Mouse (Mus musculus) limb, embryonic 10.5 days (tissue): ENCODE measurements at regions not wholly inside any gene's neighbourhood (a gene's known extent, or its start where the extent isn't known, plus 50 kb on each side); places are given as distances from the start of the nearest gene placed in this dataset.
"Not testable (repeated sequence)": the region's sequence is repeated elsewhere in the genome, so short reads cannot be mapped to it uniquely, and the experiment has no call there.

Experiments used
- DNase-seq: peaks from one replicate; pipeline ENCODE4 v3.0.0-alpha.2; 2017; ENCODE audit warnings: low spot score
- H3K27ac ChIP-seq: fragments of 300-500 bp; sonication (generic); 2 replicates; pipeline ENCODE4 v1.5.1; 2016; ENCODE audit warnings: mild to moderate bottlenecking
- H3K27me3 ChIP-seq: fragments of 300-500 bp; sonication (generic); 2 replicates; pipeline ENCODE4 v1.6.1; 2016; ENCODE audit warnings: low read depth, mild to moderate bottlenecking; ENCODE audit not compliant: poor library complexity, severe bottlenecking
- H3K36me3 ChIP-seq: fragments of 300-500 bp; sonication (generic); 2 replicates; pipeline ENCODE4 v1.6.1; 2016; ENCODE audit warnings: mild to moderate bottlenecking, moderate library complexity
- H3K4me1 ChIP-seq: fragments of 300-500 bp; sonication (generic); 2 replicates; pipeline ENCODE4 v1.6.1; 2016
- H3K4me3 ChIP-seq: fragments of 300-500 bp; sonication (generic); 2 replicates; pipeline ENCODE4 v1.5.1; 2016; ENCODE audit warnings: mild to moderate bottlenecking, moderate library complexity
- H3K9me3 ChIP-seq: fragments of 300-500 bp; sonication (generic); replicated peaks from 2 replicates; pipeline ENCODE4 v1.6.1; 2016; ENCODE audit warnings: mild to moderate bottlenecking
- WGBS: fragments of 180-500 bp; shearing (Covaris S2); methylation state at CpG from one replicate; pipeline ENCODE4 v1.1.7; 2016; 5-methylcytosine and 5-hydroxymethylcytosine counted together

DNA sequence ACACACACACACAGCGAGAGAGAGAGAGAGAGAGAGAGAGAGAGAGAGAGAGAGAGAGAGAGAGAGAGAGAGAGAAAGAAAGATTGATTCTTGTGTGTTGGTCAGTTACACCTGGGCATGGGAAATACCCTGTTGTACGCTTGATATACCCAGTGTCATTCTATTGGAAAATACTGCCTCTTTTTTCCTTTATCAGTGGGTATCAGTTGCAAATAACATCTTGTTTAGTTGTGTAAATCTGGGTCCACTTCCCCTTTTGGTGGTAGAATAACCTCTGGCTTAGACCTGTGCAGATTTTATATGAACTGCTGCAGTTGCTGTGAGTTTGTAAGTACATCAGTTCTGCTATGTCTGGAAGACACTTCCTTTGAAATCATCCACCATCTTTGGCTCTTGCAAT is 373.4 kb upstream of the Ccdc54 start:
- Histone ChIP-seq H3K27me3 (no peaks in the 10 kb centered on the region), H3K27ac (no peak overlapping the region), H3K4me3 (no peak overlapping the region), H3K36me3 (no peaks in the 10 kb centered on the region), H3K4me1 (no peaks in the 10 kb centered on the region), H3K9me3 (no peaks in the 10 kb centered on the region)
- WGBS = 90% methylated on average over 2 of the region's 2 CpGs
- no peak for DNase-seq

GRCm38 (mm10) chr16:50944091-50944490 is 353.1 kb upstream of the Ccdc54 start:
- 83% methylated on average over 4 of the region's 4 CpGs for WGBS
- Histone ChIP-seq H3K4me3 (no peak overlapping the region), H3K27ac (no peak overlapping the region), H3K36me3 (no peaks in the 10 kb centered on the region), H3K4me1 (no peaks in the 10 kb centered on the region), H3K9me3 (no peaks in the 10 kb centered on the region), H3K27me3 (no peaks in the 10 kb centered on the region)
- DNase-seq = no peak

DNA sequence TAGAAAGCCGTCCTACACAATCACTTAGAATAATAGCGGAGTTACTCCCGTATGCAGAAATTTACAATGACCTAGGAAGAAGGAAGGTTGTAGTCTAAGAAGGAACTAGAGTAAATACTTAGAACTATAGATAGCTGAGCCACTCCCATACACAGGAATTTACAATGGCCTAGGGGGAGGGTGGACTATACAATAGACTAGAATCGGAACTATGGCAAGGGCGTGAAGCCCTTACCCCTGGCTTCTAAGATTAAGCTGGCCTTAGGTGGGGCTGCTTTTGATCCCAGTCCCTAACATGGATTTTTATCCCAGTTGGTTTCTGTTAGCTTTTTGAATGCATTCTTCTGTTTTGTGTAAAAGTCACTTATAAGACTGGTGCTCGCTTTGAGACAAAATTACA is 352.6 kb upstream of the Ccdc54 start:
- not testable (repeated sequence) for H3K9me3 ChIP-seq, H3K27me3 ChIP-seq, H3K36me3 ChIP-seq, DNase-seq, H3K27ac ChIP-seq, H3K4me1 ChIP-seq, H3K4me3 ChIP-seq
- WGBS = 94% methylated on average over 6 of the region's 6 CpGs

DNA sequence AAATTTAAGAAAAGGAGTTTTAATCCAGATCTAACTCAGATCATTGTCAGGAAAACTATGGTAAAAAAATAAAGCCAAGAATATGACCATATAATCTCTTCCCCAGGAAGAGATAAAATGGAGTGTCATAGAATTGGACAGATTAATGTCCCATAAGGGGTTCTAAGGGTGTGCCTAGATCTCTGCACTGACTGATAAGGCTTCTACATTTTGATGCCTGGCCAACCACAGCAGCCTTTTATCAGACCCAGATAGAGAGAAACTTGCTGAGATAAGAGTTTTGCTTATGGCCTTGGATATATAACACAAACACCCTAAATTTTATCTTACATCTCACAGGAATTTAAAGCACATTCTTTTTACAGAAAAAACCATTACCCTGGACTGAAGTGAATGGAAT is 351.3 kb upstream of the Ccdc54 start:
- H3K36me3 ChIP-seq = no peaks in the 10 kb centered on the region
- no peak for DNase-seq
- H3K27me3 ChIP-seq = no peaks in the 10 kb centered on the region
- H3K9me3 ChIP-seq = no peaks in the 10 kb centered on the region
- no peaks in the 10 kb centered on the region for H3K4me1 ChIP-seq
- no peak overlapping the region for H3K4me3 ChIP-seq
- no peak overlapping the region for H3K27ac ChIP-seq

DNA sequence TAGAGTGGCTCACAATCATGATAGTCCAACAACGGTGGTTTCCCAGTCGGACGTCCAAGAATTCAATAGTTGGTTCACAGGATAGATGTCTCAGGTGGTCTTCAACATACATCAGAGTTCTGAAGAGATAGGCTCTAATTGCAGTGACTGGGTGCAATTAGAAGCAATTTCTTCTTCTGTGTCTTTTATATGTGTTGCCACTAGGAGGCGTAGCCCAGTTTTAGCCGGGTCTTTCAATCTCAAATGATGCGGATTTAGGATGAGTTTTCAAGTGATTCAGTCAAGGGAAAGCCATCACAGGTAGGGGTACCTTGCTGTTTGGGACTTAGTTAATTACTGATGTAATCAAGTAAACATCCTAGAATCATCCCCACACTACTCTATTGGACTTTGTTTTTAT is 348.4 kb upstream of the Ccdc54 start:
- Histone ChIP-seq H3K4me1 (no peaks in the 10 kb centered on the region), H3K4me3 (no peak overlapping the region), H3K9me3 (no peaks in the 10 kb centered on the region), H3K27ac (no peak overlapping the region), H3K27me3 (no peaks in the 10 kb centered on the region), H3K36me3 (no peaks in the 10 kb centered on the region)
- no peak for DNase-seq
- WGBS = 38% methylated on average over 6 of the region's 6 CpGs

GRCm38 (mm10) chr16:50907732-50908131 is 316.8 kb upstream of the Ccdc54 start:
- Histone ChIP-seq H3K36me3 (no peaks in the 10 kb centered on the region), H3K9me3 (no peaks in the 10 kb centered on the region), H3K4me3 (no peak overlapping the region), H3K27me3 (no peaks in the 10 kb centered on the region), H3K4me1 (no peaks in the 10 kb centered on the region), H3K27ac (no peak overlapping the region)
- 65% methylated on average over 2 of the region's 2 CpGs for WGBS
- DNase-seq = no peak

- H3K4me3 ChIP-seq = no peak overlapping the region
- whole genome bisulfite sequencing = 88% methylated on average over 2 of the region's 2 CpGs
- no peak for DNase-seq
- H3K9me3 ChIP-seq = no peaks in the 10 kb centered on the region
- H3K36me3 ChIP-seq = no peaks in the 10 kb centered on the region
- H3K4me1 ChIP-seq = no peaks in the 10 kb centered on the region
- no peak overlapping the region for H3K27ac ChIP-seq
- H3K27me3 ChIP-seq = no peaks in the 10 kb centered on the region
Observed at GRCm38 (mm10) chr16:50899151-50899550, 308.2 kb upstream of the Ccdc54 start.

DNA sequence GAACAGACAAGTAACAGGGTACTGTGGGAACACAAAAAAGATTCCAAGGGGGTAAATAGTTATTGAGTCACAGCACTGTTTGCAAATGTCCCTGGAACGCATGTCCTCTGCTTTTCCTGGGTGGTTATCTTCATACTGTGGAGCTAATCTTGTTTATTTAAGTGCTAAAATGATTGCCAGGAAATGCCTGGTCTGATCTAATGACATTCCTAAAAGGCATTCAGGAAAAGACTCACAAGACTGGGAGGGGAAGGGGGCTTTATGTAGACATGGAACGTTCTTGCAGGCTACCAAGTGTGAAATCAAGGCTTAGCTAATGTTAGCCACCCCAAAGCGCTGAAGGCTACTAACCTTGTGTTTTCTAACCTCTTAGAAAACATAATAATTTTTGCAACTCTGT is 287.0 kb upstream of the Ccdc54 start:
- no peaks in the 10 kb centered on the region for H3K27me3 ChIP-seq
- no peak overlapping the region for H3K4me3 ChIP-seq
- DNase-seq = no peak
- 68% methylated on average over 3 of the region's 3 CpGs for WGBS
- no peaks in the 10 kb centered on the region for H3K4me1 ChIP-seq
- no peaks in the 10 kb centered on the region for H3K9me3 ChIP-seq
- no peaks in the 10 kb centered on the region for H3K36me3 ChIP-seq
- no peak overlapping the region for H3K27ac ChIP-seq

- H3K27me3 ChIP-seq = no peaks in the 10 kb centered on the region
- no peaks in the 10 kb centered on the region for H3K9me3 ChIP-seq
- 88% methylated on average over 4 of the region's 4 CpGs for WGBS
- H3K4me1 ChIP-seq = no peaks in the 10 kb centered on the region
- DNase-seq = no peak
- no peak overlapping the region for H3K4me3 ChIP-seq
- H3K27ac ChIP-seq = no peak overlapping the region
- no peaks in the 10 kb centered on the region for H3K36me3 ChIP-seq
Observed at GRCm38 (mm10) chr16:50871318-50871717, 280.4 kb upstream of the Ccdc54 start.

- no peak overlapping the region for H3K27ac ChIP-seq
- H3K4me1 ChIP-seq = peaks cover 4% of the 10 kb centered on the region; the same call in 1 of the 2 replicates
- DNase-seq = no peak
- 85% methylated on average over 5 of the region's 5 CpGs for whole genome bisulfite sequencing
- H3K36me3 ChIP-seq = no peaks in the 10 kb centered on the region
- no peaks in the 10 kb centered on the region for H3K9me3 ChIP-seq
- no peaks in the 10 kb centered on the region for H3K27me3 ChIP-seq
- H3K4me3 ChIP-seq = no peak overlapping the region
Observed at GRCm38 (mm10) chr16:50863565-50863964, 272.6 kb upstream of the Ccdc54 start.

GRCm38 (mm10) chr16:50859513-50859912 is 268.6 kb upstream of the Ccdc54 start:
- no peaks in the 10 kb centered on the region for H3K36me3 ChIP-seq
- no peak overlapping the region for H3K4me3 ChIP-seq
- peaks cover 4% of the 10 kb centered on the region; the same call in 1 of the 2 replicates for H3K4me1 ChIP-seq
- WGBS = 92% methylated on average over 1 of the region's 1 CpGs
- no peak for DNase-seq
- no peaks in the 10 kb centered on the region for H3K9me3 ChIP-seq
- no peaks in the 10 kb centered on the region for H3K27me3 ChIP-seq
- H3K27ac ChIP-seq = no peak overlapping the region

DNA sequence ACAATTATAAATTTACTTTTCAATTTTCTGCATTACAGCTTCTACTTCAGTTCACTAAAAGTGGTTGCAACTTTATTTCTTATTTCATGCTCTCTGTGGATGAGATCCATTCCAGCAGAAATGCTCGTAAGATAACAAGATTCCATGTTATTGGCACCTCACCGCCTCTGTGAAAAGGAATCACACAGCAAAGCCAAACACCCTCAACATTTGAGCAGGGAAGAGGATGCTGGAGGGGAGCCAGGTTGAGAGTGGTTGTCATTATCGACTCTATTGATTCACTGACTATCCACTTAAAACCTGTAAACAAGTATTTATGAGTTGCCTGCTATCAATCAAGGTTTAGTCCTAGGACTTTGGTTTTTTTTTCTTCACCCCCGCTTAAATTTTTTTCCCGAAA is 261.1 kb upstream of the Ccdc54 start:
- no peak overlapping the region for H3K4me3 ChIP-seq
- H3K4me1 ChIP-seq = no peaks in the 10 kb centered on the region
- H3K36me3 ChIP-seq = no peaks in the 10 kb centered on the region
- 83% methylated on average over 5 of the region's 5 CpGs for WGBS
- H3K9me3 ChIP-seq = no peaks in the 10 kb centered on the region
- DNase-seq = no peak
- H3K27ac ChIP-seq = no peak overlapping the region
- H3K27me3 ChIP-seq = no peaks in the 10 kb centered on the region

DNA sequence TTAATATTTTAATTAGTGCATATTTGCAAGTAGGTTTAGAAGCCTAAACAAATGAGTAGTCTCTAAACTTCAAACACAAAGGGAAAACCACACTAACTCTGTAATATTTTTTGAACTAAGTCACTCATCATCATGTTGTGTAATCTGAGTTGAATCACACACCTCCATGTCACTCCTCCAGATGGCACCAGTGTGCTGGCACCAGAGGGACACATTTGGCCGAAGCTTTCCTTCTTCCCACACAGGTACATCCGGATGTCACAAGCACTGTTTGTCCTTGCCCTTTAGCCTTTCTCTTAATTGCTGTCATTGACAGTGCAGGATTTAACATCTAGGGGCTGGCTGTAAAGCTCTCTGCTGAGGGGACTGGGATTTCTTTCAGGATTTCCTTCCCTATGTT is 256.7 kb upstream of the Ccdc54 start:
- H3K9me3 ChIP-seq = no peaks in the 10 kb centered on the region
- H3K27me3 ChIP-seq = no peaks in the 10 kb centered on the region
- H3K27ac ChIP-seq = no peak overlapping the region
- H3K4me1 ChIP-seq = peaks cover 5% of the 10 kb centered on the region
- WGBS = 43% methylated on average over 2 of the region's 2 CpGs
- no peak overlapping the region for H3K4me3 ChIP-seq
- no peaks in the 10 kb centered on the region for H3K36me3 ChIP-seq
- no peak for DNase-seq

- H3K9me3 ChIP-seq = no peaks in the 10 kb centered on the region
- no peak overlapping the region for H3K4me3 ChIP-seq
- no peaks in the 10 kb centered on the region for H3K36me3 ChIP-seq
- 63% methylated on average over 4 of the region's 4 CpGs for WGBS
- no peak overlapping the region for H3K27ac ChIP-seq
- no peak for DNase-seq
- no peaks in the 10 kb centered on the region for H3K27me3 ChIP-seq
- H3K4me1 ChIP-seq = peaks cover 5% of the 10 kb centered on the region
Observed at GRCm38 (mm10) chr16:50846505-50846904, 255.6 kb upstream of the Ccdc54 start.
